ENCODE assay signal across 9 mouse cellular contexts in genomic region chrX:168937941-168938340, GRCm38 (mm10).
DNase-seq lines count a peak whose midpoint lies in the region; ATAC-seq and TF ChIP-seq lines count a peak whose summit lies in the region.
"Had no signal": no experiment of that assay in that cellular context is flagged by ENCODE, and none has a peak within 500 bp of the region (broad histone marks: within the 10 kb centered on the region; RNA-seq: fewer than 3 reads in every experiment).

No protein-coding gene starts in this region.

- no peak overlapping the region for H3K4me3 ChIP-seq in thymus, adult 2 months (ENCODE audit: control insufficient read depth, insufficient read depth, low read length)

- no peaks in the 10 kb centered on the region for H3K27me3 ChIP-seq in thymus, adult 2 months (ENCODE audit: control insufficient read depth, insufficient read depth, low read length)

- no peak for TF ChIP-seq POLR2A in thymus, adult 2 months (IDR thresholded peaks at IDR 0.05; ENCODE audit: control insufficient read depth, extremely low read depth, insufficient read depth, low read length, poor library complexity)

- DNase-seq in heart, postnatal 4 days: peak; percentile 46
- no peak for DNase-seq in heart, adult 9 months (ENCODE audit: low spot score in 2 of 2)
- peak; percentile 2 for DNase-seq in thymus, adult 2 months
- DNase-seq in thymus, adult 18-20 months: no peak
- DNase-seq in embryo, embryonic 10 days (ENCODE audit: low spot score): peak; percentile 12
- peak; percentile 1 for DNase-seq in mesoderm, embryonic 11.5 days (ENCODE audit: low read depth, low spot score)
- no peak for DNase-seq in cerebellum, adult 9-10 months

- no peak for ATAC-seq in monocyte, adult 5-6 weeks (replicated peaks; ENCODE audit: insufficient number of reproducible peaks, low FRiP score, low TSS enrichment, poor library complexity, severe bottlenecking)

- no peaks in the 10 kb centered on the region for H3K36me3 ChIP-seq in thymus, adult 2 months (ENCODE audit: control insufficient read depth, insufficient read depth, low read length)

- 21% methylated on average over 4 of the region's 4 CpGs for WGBS in thymus, adult 2 months

- no peak overlapping the region for H3K27ac ChIP-seq in thymus, adult 2 months (ENCODE audit: control insufficient read depth, insufficient read depth, low read length)
- H3K27ac ChIP-seq: macrophage had no signal

- no peak for TF ChIP-seq CTCF in thymus, adult 2 months (IDR thresholded peaks at IDR 0.05; ENCODE audit: borderline replicate concordance, control insufficient read depth, extremely low read depth, insufficient read depth, low read length, poor library complexity)

- no peaks in the 10 kb centered on the region for H3K4me1 ChIP-seq in thymus, adult 2 months (replicated peaks; ENCODE audit: control insufficient read depth, insufficient read depth, low read length)

Comparison
In these comparisons a context has a peak if more than half of its experiments do, and no peak if none do; other contexts are left out.
1. DNase-seq: peak in heart, postnatal 4 days (single experiment), thymus, adult 2 months (single experiment), embryo, embryonic 10 days (single experiment) and mesoderm, embryonic 11.5 days (single experiment); none in heart, adult 9 months (0 of 2), thymus, adult 18-20 months (0 of 2) and cerebellum, adult 9-10 months (single experiment).